Mouse (Mus musculus): ENCODE measurements around the gene Zbtb12. TPM values are rescaled to one million over a fixed set of nuclear protein-coding genes. Genes with fewer than 3 reads are reported as not detected.

Gene Zbtb12
- polyA plus RNA-seq, 1 experiment from 2014 or later, result 12.0 TPM

DNA sequence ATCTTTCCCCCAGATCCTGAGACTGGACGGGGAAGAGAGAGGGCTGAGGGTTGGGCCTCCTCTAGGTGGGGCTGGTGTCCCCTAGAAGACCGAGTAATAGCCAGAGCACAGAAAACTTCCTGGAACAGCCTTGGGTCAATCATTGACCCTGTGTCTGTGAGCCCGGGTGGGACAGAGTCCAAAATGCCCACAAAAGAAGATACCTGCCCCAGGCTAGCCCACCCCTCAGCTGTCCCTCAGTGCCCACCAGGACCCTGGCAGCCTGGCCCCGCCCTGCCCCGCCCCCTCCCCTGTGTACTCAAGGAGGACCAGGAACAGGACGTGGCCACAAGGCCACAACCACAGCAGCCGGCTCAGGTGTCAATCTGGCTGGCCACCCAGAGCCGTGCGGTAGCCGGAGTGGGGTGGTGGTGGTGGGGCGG lies 36.1 kb downstream of the Zbtb12 start:
- 22% methylated on average over 11 of the region's 11 CpGs for WGBS
- no peak for ATAC-seq (ENCODE audit: low FRiP score)
- Histone ChIP-seq H3K9me3 (replicated peaks) (no peaks in the 10 kb centered on the region), H3K4me3 (no peak overlapping the region), H3K4me2 (replicated peaks) (no peak overlapping the region), H3K9ac (no peak overlapping the region), H3K27me3 (no peaks in the 10 kb centered on the region), H3K36me3 (peaks cover 39% of the 10 kb centered on the region), H3K4me1 (peaks cover 2% of the 10 kb centered on the region; the same call in 1 of the 2 replicates), H3K27ac (no peak overlapping the region)

DNA sequence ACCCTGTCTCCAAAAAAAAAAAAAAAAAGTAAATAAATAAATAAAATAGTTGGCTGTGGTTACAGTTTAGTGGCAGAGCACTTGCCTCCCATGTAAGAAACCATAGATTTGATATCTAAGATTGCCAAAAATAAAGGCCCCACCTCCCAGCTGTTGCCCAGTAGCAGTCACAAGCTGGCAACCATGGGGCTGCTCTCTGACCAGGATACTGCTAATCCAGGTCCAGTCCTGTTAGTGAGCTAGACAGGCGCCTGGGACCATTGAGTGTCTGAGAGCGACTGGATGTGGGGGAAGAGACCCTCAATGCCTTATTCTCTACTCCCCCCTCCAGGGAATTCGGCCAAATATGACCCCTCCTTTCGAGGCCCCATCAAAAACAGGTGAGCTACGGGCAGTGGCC lies 37.0 kb downstream of the Zbtb12 start:
- ATAC-seq (ENCODE audit: low FRiP score), result no peak
- no peak overlapping the region for H3K9ac ChIP-seq
- no peaks in the 10 kb centered on the region for H3K27me3 ChIP-seq
- peaks cover 31% of the 10 kb centered on the region for H3K36me3 ChIP-seq
- H3K9me3 ChIP-seq (replicated peaks), result no peaks in the 10 kb centered on the region
- H3K4me2 ChIP-seq (replicated peaks), result no peak overlapping the region
- peaks cover 2% of the 10 kb centered on the region; the same call in 1 of the 2 replicates for H3K4me1 ChIP-seq
- WGBS, result 90% methylated on average over 5 of the region's 5 CpGs
- H3K27ac ChIP-seq, result no peak overlapping the region
- no peak overlapping the region for H3K4me3 ChIP-seq

DNA sequence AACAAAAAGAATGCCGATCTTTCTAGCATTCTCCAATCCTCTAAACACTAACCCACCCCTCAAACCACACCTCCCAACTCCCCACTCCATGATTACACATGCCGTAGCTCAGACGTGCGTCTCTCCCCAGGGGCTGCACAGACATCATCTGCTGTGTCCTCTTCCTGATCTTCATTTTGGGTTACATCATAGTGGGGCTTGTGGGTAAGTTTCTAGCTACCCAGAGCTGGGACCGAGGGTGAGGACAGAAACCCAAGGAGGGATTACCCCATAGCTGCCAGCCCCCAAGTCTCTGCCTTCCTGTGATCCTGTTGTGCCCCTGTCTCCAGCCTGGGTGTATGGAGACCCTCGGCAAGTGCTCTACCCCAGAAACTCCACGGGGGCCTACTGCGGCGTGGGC lies 37.9 kb downstream of the Zbtb12 start:
- Histone ChIP-seq H3K9ac (no peak overlapping the region), H3K27me3 (no peaks in the 10 kb centered on the region), H3K36me3 (peaks cover 22% of the 10 kb centered on the region), H3K4me2 (replicated peaks) (no peak overlapping the region), H3K4me1 (peaks cover 2% of the 10 kb centered on the region; the same call in 1 of the 2 replicates), H3K27ac (no peak overlapping the region), H3K4me3 (no peak overlapping the region), H3K9me3 (replicated peaks) (no peaks in the 10 kb centered on the region)
- no peak for ATAC-seq (ENCODE audit: low FRiP score)
- WGBS, result 78% methylated on average over 9 of the region's 9 CpGs

DNA sequence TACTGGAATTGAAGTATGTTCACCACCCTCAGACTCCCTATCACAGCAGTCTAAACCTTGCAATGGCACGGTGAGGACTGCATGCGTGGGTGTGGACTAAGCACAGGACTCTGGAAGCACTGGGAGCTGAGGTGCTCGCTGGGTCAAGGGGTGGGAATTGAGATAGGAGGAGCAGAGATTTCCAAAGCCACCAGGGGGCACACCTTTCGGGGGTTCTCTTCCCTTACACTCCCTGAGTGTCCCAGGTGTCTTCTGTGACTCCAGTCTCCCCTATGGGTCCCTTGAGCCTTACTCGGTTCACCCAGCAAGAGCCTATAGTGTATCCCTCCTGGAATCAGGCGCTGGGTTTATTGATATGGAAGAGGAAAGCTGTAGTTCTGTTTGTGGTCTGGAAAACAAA lies 43.7 kb downstream of the Zbtb12 start:
- H3K9ac ChIP-seq, result peak overlapping the region; percentile 35; the same call in 1 of the 2 replicates
- H3K27me3 ChIP-seq, result no peaks in the 10 kb centered on the region
- no peak overlapping the region for H3K4me2 ChIP-seq (replicated peaks)
- ATAC-seq (ENCODE audit: low FRiP score), result no peak
- no peak overlapping the region for H3K27ac ChIP-seq
- H3K36me3 ChIP-seq, result no peaks in the 10 kb centered on the region
- WGBS, result 52% methylated on average over 6 of the region's 6 CpGs
- H3K9me3 ChIP-seq (replicated peaks), result no peaks in the 10 kb centered on the region
- H3K4me1 ChIP-seq, result no peaks in the 10 kb centered on the region
- H3K4me3 ChIP-seq, result no peak overlapping the region

DNA sequence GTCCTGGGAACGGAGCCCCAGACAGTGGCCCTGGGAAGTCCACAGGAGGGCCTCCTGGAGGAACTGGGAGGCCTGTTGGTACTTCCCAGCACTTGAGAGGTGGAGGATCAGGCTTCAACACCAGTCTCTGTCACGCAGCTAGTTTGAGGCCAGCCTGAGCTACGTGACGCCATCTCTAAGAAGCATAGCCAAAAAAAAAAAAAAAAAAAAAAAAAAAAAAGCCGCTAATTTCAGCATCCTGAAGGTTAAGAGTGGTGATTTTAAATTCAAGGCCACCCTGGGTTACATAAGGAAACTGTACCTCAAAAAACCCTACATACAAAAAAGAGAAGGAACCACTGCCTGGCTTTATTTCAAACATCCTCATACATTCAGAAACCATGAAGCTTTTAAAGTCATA lies 45.0 kb downstream of the Zbtb12 start:
- Histone ChIP-seq H3K4me3 (no peak overlapping the region), H3K4me1 (no peaks in the 10 kb centered on the region), H3K27ac (no peak overlapping the region), H3K9me3 (replicated peaks) (no peaks in the 10 kb centered on the region), H3K4me2 (replicated peaks) (no peak overlapping the region), H3K9ac (no peak overlapping the region), H3K36me3 (no peaks in the 10 kb centered on the region), H3K27me3 (no peaks in the 10 kb centered on the region)
- ATAC-seq (ENCODE audit: low FRiP score), result no peak
- WGBS, result 62% methylated on average over 5 of the region's 5 CpGs

DNA sequence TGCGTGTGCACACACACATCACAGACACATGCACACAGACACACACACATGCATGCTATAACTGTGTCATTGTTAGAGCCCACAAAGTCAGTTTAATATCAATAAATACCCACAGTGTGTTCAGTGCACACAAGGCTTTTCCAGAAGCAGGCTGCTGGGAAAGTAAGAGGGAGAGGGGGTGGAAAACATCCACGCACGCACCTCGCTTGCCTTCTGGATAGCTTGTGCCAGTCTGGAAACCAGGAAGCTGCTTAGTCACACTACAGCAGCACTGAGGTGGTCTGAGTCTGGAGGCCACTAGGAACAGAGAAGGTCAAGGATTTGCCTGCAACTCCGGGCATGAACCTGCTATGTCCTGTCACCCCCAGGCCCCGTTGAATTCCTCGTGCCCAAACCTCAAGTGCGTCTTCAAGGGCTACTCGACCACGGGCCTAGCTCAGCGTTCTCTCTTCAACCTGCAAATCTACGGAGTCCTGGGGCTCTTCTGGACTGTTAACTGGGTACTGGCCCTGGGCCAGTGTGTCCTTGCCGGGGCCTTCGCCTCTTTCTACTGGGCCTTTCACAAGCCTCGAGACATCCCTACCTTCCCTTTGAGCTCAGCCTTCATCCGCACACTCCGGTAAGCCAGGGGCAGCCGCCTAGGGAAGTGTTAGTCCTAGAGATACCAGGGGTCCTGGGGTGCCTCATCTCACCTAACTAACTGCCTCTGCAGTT lies 48.2 kb downstream of the Zbtb12 start:
- H3K4me3 ChIP-seq, result no peak overlapping the region
- 91% methylated on average over 18 of the region's 18 CpGs for WGBS
- no peaks in the 10 kb centered on the region for H3K27me3 ChIP-seq
- no peak for ATAC-seq (ENCODE audit: low FRiP score)
- H3K36me3 ChIP-seq, result no peaks in the 10 kb centered on the region
- no peak overlapping the region for H3K27ac ChIP-seq
- no peaks in the 10 kb centered on the region for H3K9me3 ChIP-seq (replicated peaks)
- no peak overlapping the region for H3K4me2 ChIP-seq (replicated peaks)
- H3K9ac ChIP-seq, result no peak overlapping the region
- H3K4me1 ChIP-seq, result peaks cover 8% of the 10 kb centered on the region

DNA sequence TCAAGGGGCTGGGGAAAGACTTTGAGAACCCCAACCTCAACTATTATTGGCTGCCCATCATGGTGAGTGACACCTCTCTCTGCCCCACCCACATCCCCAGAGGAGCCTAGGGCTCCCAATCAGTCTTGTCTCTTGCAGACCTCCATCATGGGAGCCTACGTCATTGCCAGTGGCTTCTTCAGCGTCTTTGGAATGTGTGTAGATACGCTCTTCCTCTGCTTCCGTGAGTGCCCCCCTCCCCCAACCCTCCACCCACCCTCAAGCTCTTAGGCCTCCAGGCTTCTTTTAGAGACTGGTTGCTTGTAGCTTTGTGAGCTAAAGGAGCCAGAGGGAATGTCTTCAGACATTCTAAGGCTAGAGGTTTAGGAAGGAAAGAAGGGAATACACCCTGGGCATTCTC lies 49.6 kb downstream of the Zbtb12 start:
- no peak for ATAC-seq (ENCODE audit: low FRiP score)
- WGBS, result 80% methylated on average over 4 of the region's 4 CpGs

DNA sequence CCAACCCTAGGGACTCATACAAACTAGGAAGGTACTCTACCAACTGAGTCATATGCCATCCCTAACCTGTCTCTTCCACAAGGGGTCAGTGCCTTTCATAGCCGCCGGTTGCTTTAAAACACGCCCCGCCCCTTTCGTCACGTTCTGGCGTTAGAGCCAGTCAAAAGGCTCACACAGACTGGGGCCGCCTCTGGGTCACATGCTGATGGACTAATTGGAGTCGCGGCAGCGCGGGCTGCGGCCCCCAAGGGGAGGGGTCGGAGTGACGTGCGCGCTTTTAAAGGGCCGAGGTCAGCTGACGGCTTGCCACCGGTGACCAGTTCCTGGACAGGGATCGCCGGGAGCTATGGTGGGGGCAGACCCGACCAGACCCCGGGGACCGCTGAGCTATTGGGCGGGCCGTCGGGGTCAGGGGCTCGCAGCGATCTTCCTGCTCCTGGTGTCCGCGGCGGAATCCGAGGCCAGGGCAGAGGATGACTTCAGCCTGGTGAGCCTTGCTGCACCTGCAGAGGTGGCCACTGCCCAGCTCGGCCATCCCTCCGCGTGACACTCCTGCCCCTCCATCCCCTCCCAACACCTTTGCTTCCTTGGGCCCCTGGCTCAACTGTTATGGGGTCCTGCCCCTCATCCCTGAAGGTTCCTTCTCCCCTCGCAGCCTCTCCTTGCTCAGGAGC lies 51.9 kb downstream of the Zbtb12 start, which contains the start of gene Neu1:
Gene Neu1 (plus strand): TSS at position 193 of the 674 bp plus-strand sequence.
- H3K36me3 ChIP-seq, result peaks cover 13% of the 10 kb centered on the region; the same call in 1 of the 2 replicates
- no peaks in the 10 kb centered on the region for H3K27me3 ChIP-seq
- H3K9ac ChIP-seq, result peak within 1 kb of the TSS; percentile 80
- H3K4me1 ChIP-seq, result peaks cover 15% of the 10 kb centered on the region
- H3K27ac ChIP-seq, result peak within 1 kb of the TSS; percentile 36; the same call in 1 of the 2 replicates
- H3K4me3 ChIP-seq, result peak within 1 kb of the TSS; percentile 65
- H3K4me2 ChIP-seq (replicated peaks), result peak within 1 kb of the TSS; percentile 98
- under 1% methylated on average over 38 of the region's 38 CpGs for WGBS
- ATAC-seq (ENCODE audit: low FRiP score), result peak; percentile 97
- no peaks in the 10 kb centered on the region for H3K9me3 ChIP-seq (replicated peaks)

More for the DNA sequence above, 49.6 kb downstream of the Zbtb12 start:
- Histone ChIP-seq H3K9me3 (replicated peaks) (no peaks in the 10 kb centered on the region), H3K27ac (no peak overlapping the region), H3K4me2 (replicated peaks) (no peak overlapping the region), H3K4me3 (no peak overlapping the region), H3K36me3 (peaks cover 2% of the 10 kb centered on the region; the same call in 1 of the 2 replicates), H3K4me1 (peaks cover 10% of the 10 kb centered on the region), H3K9ac (no peak overlapping the region), H3K27me3 (no peaks in the 10 kb centered on the region)

DNA sequence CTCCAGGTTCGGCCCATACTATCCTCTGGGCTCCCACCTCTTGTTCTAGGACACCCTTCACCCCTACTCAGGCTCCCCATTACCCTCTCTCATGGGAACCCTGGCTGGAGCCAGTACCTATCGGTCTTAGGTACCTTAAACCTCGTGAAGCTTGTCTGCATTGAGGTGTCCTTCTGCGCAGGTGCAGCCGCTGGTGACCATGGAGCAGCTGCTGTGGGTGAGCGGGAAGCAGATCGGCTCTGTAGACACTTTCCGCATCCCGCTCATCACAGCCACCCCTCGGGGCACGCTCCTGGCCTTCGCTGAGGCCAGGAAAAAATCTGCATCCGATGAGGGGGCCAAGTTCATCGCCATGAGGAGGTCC lies 52.4 kb downstream of the Zbtb12 start:
- 13% methylated on average over 14 of the region's 14 CpGs for WGBS
- H3K27ac ChIP-seq, result peak overlapping the region; percentile 36; the same call in 1 of the 2 replicates
- H3K9ac ChIP-seq, result peak overlapping the region; percentile 80
- no peaks in the 10 kb centered on the region for H3K9me3 ChIP-seq (replicated peaks)
- H3K27me3 ChIP-seq, result no peaks in the 10 kb centered on the region
- peaks cover 13% of the 10 kb centered on the region; the same call in 1 of the 2 replicates for H3K36me3 ChIP-seq
- H3K4me2 ChIP-seq (replicated peaks), result peak overlapping the region; percentile 98
- peak overlapping the region; percentile 65 for H3K4me3 ChIP-seq
- ATAC-seq (ENCODE audit: low FRiP score), result no peak; the same call in 1 of the 2 replicates
- H3K4me1 ChIP-seq, result peaks cover 15% of the 10 kb centered on the region

DNA sequence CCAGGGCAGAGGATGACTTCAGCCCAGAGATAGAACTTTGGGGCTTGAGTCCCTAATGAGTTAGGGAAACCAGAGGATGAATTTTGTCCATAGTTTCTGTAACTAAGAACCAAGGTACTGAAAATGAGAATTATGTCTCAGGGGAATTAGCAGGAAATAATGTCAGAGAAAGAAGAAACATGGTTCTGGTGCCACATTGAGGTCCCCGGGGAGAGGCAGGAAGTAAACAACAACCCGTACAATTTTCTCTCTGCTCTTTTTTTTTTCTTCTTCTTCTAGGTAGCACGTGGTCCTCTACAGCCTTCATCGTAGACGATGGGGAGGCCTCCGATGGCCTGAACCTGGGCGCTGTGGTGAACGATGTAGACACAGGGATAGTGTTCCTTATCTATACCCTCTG lies 53.0 kb downstream of the Zbtb12 start:
- no peak for ATAC-seq (ENCODE audit: low FRiP score)
- peak overlapping the region; percentile 65 for H3K4me3 ChIP-seq
- H3K27me3 ChIP-seq, result no peaks in the 10 kb centered on the region
- peaks cover 13% of the 10 kb centered on the region; the same call in 1 of the 2 replicates for H3K36me3 ChIP-seq
- peak overlapping the region; percentile 80 for H3K9ac ChIP-seq
- H3K27ac ChIP-seq, result no peak overlapping the region
- WGBS, result 92% methylated on average over 8 of the region's 8 CpGs
- H3K4me2 ChIP-seq (replicated peaks), result peak overlapping the region; percentile 98
- peaks cover 15% of the 10 kb centered on the region for H3K4me1 ChIP-seq
- no peaks in the 10 kb centered on the region for H3K9me3 ChIP-seq (replicated peaks)

DNA sequence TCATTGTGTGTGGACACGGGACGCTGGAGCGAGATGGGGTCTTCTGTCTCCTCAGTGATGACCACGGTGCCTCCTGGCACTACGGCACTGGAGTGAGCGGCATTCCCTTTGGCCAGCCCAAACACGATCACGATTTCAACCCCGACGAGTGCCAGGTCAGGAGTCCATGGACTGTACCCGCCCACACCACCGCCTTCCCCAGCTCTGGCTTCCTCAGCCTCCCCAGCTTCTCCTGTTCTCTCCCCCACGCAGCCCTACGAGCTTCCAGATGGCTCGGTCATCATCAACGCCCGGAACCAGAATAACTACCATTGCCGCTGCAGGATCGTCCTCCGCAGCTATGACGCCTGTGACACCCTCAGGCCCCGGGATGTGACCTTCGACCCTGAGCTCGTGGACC lies 54.7 kb downstream of the Zbtb12 start:
- no peak for ATAC-seq (ENCODE audit: low FRiP score)
- Histone ChIP-seq H3K4me3 (no peak overlapping the region), H3K9ac (0 out of 2 replicates have a peak overlapping the region, but pooled peaks have one; percentile 23), H3K27ac (no peak overlapping the region), H3K36me3 (peaks cover 13% of the 10 kb centered on the region; the same call in 1 of the 2 replicates), H3K4me2 (replicated peaks) (no peak overlapping the region), H3K9me3 (replicated peaks) (no peaks in the 10 kb centered on the region), H3K27me3 (no peaks in the 10 kb centered on the region), H3K4me1 (peaks cover 15% of the 10 kb centered on the region)
- 68% methylated on average over 24 of the region's 24 CpGs for WGBS

DNA sequence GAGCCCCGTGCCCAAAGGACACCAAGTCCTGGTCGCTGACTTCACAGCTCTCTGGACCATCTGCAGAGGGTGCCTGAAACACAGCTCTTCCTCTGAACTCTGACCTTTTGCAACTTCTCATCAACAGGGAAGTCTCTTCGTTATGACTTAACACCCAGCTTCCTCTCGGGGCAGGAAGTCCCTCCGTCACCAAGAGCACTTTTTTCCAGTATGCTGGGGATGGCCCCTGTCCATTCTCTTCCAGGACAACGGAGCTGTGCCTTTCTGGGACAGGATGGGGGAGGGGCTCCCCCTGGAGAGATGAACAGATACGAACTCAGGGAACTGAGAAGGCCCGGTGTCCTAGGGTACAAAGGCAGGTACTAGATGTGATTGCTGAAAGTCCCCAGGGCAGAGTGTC lies 55.5 kb downstream of the Zbtb12 start:
- whole genome bisulfite sequencing, result 42% methylated on average over 8 of the region's 8 CpGs
- ATAC-seq (ENCODE audit: low FRiP score), result no peak
- Histone ChIP-seq H3K4me1 (peaks cover 15% of the 10 kb centered on the region), H3K36me3 (peaks cover 13% of the 10 kb centered on the region; the same call in 1 of the 2 replicates), H3K4me2 (replicated peaks) (no peak overlapping the region), H3K4me3 (no peak overlapping the region), H3K9ac (no peak overlapping the region; the same call in 1 of the 2 replicates), H3K27ac (no peak overlapping the region), H3K27me3 (no peaks in the 10 kb centered on the region), H3K9me3 (replicated peaks) (no peaks in the 10 kb centered on the region)

Data from hindbrain, embryonic 12.5 days (tissue).